8 mouse cellular contexts compared by ENCODE assay signal in genomic region chr4:117189382-117189855, GRCm38 (mm10). TPM values are rescaled to one million over a fixed set of nuclear protein-coding genes. Genes with fewer than 3 reads are reported as not detected.
DNase-seq lines count a peak whose midpoint lies in the region; ATAC-seq lines count a peak whose summit lies in the region.

No protein-coding gene starts in this region.

- no peaks in the 10 kb centered on the region for H3K4me1 ChIP-seq in hindbrain, embryonic 16.5 days (ENCODE audit: control insufficient read depth, insufficient read depth, low read depth, low read length)

- H3K9me3 ChIP-seq in hindbrain, embryonic 16.5 days (ENCODE audit: control insufficient read depth, low read length): no peaks in the 10 kb centered on the region

- H3K9ac ChIP-seq in hindbrain, embryonic 16.5 days (ENCODE audit: low read depth, low read length): peak overlapping the region; percentile 60

- H3K27ac ChIP-seq in hindbrain, embryonic 16.5 days (ENCODE audit: low read depth, low read length): peak overlapping the region; percentile 33
- H3K27ac ChIP-seq in macrophage: peak overlapping the region; percentile 94

- no peaks in the 10 kb centered on the region for H3K27me3 ChIP-seq in hindbrain, embryonic 16.5 days (replicated peaks; ENCODE audit: control insufficient read depth, insufficient read depth, low read length)

- no peaks in the 10 kb centered on the region for H3K79me2 ChIP-seq in macrophage (ENCODE audit: inconsistent target)

- no peaks in the 10 kb centered on the region for H3K36me3 ChIP-seq in hindbrain, embryonic 16.5 days (ENCODE audit: control insufficient read depth, insufficient read depth, low read length)
- no peaks in the 10 kb centered on the region for H3K36me3 ChIP-seq in macrophage (ENCODE audit: inconsistent target)

- peak overlapping the region; percentile 30 for H3K4me3 ChIP-seq in hindbrain, embryonic 16.5 days (ENCODE audit: low read length)
- H3K4me3 ChIP-seq in macrophage (ENCODE audit: inconsistent target): peak overlapping the region; percentile 38

- peak; percentile 80 for ATAC-seq in hindbrain, embryonic 16.5 days

- DNase-seq in WW6 (ENCODE audit: low read depth, low spot score): peak; percentile 46
- DNase-seq in cerebellum, postnatal 25 days: peak; percentile 77 to 89
- DNase-seq in gastrocnemius, adult 18-20 months (ENCODE audit: low spot score): peak; percentile 88
- DNase-seq in left cerebral cortex, adult 18-20 months (ENCODE audit: low spot score in 2 of 2): peak; percentile 76 to 84
- DNase-seq in retina, postnatal 7 days (ENCODE audit: low read depth, low spot score): peak; percentile 73
- DNase-seq in urinary bladder, adult 18-20 months (ENCODE audit: low spot score in 2 of 2): peak; percentile 61 to 72

- WGBS in hindbrain, embryonic 16.5 days: under 1% methylated on average over 16 of the region's 16 CpGs
- WGBS in macrophage (ENCODE audit: missing documents): 0% methylated on average over 16 of the region's 16 CpGs

- peak overlapping the region; percentile 55 for H3K4me2 ChIP-seq in hindbrain, embryonic 16.5 days (ENCODE audit: low read length)

RNA-seq across cellular contexts. Expression of gene Kif2c, which starts 7.0 kb away (rescaled TPM):
- not detected for total RNA-seq in gastrocnemius, adult 18-20 months (2021)
- polyA plus RNA-seq in hindbrain, embryonic 16.5 days (2015; fragmentation: Nextera tagmentation; extraction: Ambion mirVana): 10.1 and 14.0 TPM in 2 replicates
- total RNA-seq in left cerebral cortex, adult 18-20 months (2021): under 1 TPM in 1 of 2 experiments, not detected in 1; 0.16 TPM
- total RNA-seq in macrophage (2018; cell fraction: chromatin; rRNA removed): 10 to 100 TPM in 2 of 26 experiments, 1 to 10 TPM in 14, under 1 TPM in 8, not detected in 2; 0.30 to 12.9 (median 1.6) TPM
- total RNA-seq in macrophage (2018; cell fraction: cytosol; rRNA removed): 1 to 10 TPM in 12 of 26 experiments, under 1 TPM in 14; 0.27 to 3.4 (median 0.82) TPM
- total RNA-seq in macrophage (2018; cell fraction: nucleus; rRNA removed): 1 to 10 TPM in 10 of 26 experiments, under 1 TPM in 14, not detected in 2; 0.25 to 7.8 (median 0.80) TPM
- 0.26 to 3.5 TPM (median 2.9 TPM) in 3 replicates for polyA plus RNA-seq in macrophage (2018)

RNA-seq across cellular contexts. Expression of gene Rps8, which starts 33.4 kb away (rescaled TPM):
- total RNA-seq in gastrocnemius, adult 18-20 months (2021): 100 to 1,000 TPM; 498 to 543 TPM
- 320 and 403 TPM in 2 replicates for polyA plus RNA-seq in hindbrain, embryonic 16.5 days (2015; fragmentation: Nextera tagmentation; extraction: Ambion mirVana)
- 100 to 1,000 TPM; 585 to 613 TPM for total RNA-seq in left cerebral cortex, adult 18-20 months (2021)
- 100 to 1,000 TPM in 3 of 26 experiments, 10 to 100 TPM in 23; 30.7 to 242 (median 63.9) TPM for total RNA-seq in macrophage (2018; cell fraction: chromatin; rRNA removed)
- 1,000 to 10,000 TPM in 9 of 26 experiments, 100 to 1,000 TPM in 17; 488 to 1,366 (median 810) TPM for total RNA-seq in macrophage (2018; cell fraction: cytosol; rRNA removed)
- 100 to 1,000 TPM in 24 of 26 experiments, 10 to 100 TPM in 2; 69.8 to 283 (median 141) TPM for total RNA-seq in macrophage (2018; cell fraction: nucleus; rRNA removed)
- 353 to 1,289 TPM (median 973 TPM) in 3 replicates for polyA plus RNA-seq in macrophage (2018)

RNA-seq across cellular contexts. Expression of gene Plk3, which starts 55.7 kb away (rescaled TPM):
- total RNA-seq in gastrocnemius, adult 18-20 months (2021): 1 to 10 TPM in 1 of 2 experiments, under 1 TPM in 1; 0.25 to 1.7 TPM
- polyA plus RNA-seq in hindbrain, embryonic 16.5 days (2015; fragmentation: Nextera tagmentation; extraction: Ambion mirVana): 24.0 and 24.8 TPM in 2 replicates
- 10 to 100 TPM; 16.9 to 17.3 TPM for total RNA-seq in left cerebral cortex, adult 18-20 months (2021)
- total RNA-seq in macrophage (2018; cell fraction: chromatin; rRNA removed): 10 to 100 TPM in 6 of 26 experiments, 1 to 10 TPM in 19, under 1 TPM in 1; 0.67 to 21.3 (median 6.8) TPM
- total RNA-seq in macrophage (2018; cell fraction: cytosol; rRNA removed): 1 to 10 TPM in 25 of 26 experiments, under 1 TPM in 1; 0.48 to 6.3 (median 2.9) TPM
- 10 to 100 TPM in 9 of 26 experiments, 1 to 10 TPM in 17; 2.6 to 33.1 (median 6.9) TPM for total RNA-seq in macrophage (2018; cell fraction: nucleus; rRNA removed)
- polyA plus RNA-seq in macrophage (2018): 1.5 to 7.7 TPM (median 2.0 TPM) in 3 replicates

Comparison
In these comparisons a context has a peak if more than half of its experiments do, and no peak if none do; other contexts are left out.
1. Peak in every context shown above with its lines: DNase-seq, ATAC-seq, H3K4me3 ChIP-seq and H3K27ac ChIP-seq.
2. RNA of gene Plk3, which starts 55.7 kb away (total RNA-seq): 16.9 to 17.3 TPM in left cerebral cortex, adult 18-20 months; 0.25 to 1.7 TPM in gastrocnemius, adult 18-20 months; every median in the first group is over 4 times any median in the second.